ENCODE assay signal across 8 mouse cellular contexts in genomic region chr17:17004632-17005265, GRCm38 (mm10). TPM values are rescaled to one million over a fixed set of nuclear protein-coding genes. Genes with fewer than 3 reads are reported as not detected.
DNase-seq lines count a peak whose midpoint lies in the region; ATAC-seq lines count a peak whose summit lies in the region.
"Not testable (repeated sequence)": the region's sequence is repeated elsewhere in the genome, so short reads cannot be mapped to it uniquely, and the experiment has no call there.

No protein-coding gene starts in this region.

- H3K4me1 ChIP-seq in heart, embryonic 10.5 days; kidney, embryonic 15.5 days: not testable (repeated sequence)

- peak overlapping the region; percentile 45 for H3K9ac ChIP-seq in kidney, embryonic 15.5 days

- DNase-seq in B cell, adult 2 months = peak; percentile 74 to 77
- DNase-seq in brain, adult 2 months (ENCODE audit: low read depth, low spot score) = peak; percentile 97
- peak; percentile 97 for DNase-seq in heart, embryonic 10.5 days (ENCODE audit: low spot score)
- peak; percentile 84 for DNase-seq in liver
- DNase-seq in spleen, postnatal 4 days (ENCODE audit: low spot score in 2 of 2) = peak; percentile 76

- ATAC-seq in erythroblast, adult 5-6 weeks (replicated peaks; ENCODE audit: low FRiP score, poor library complexity, severe bottlenecking) = peak; percentile 100
- peak; percentile 100 for ATAC-seq in kidney, embryonic 15.5 days (replicated peaks; ENCODE audit: low FRiP score)
- ATAC-seq in monocyte, adult 5-6 weeks (replicated peaks; ENCODE audit: insufficient number of reproducible peaks, low FRiP score, low TSS enrichment, poor library complexity, severe bottlenecking) = peak; percentile 100

- peak overlapping the region; percentile 59 for H3K4me2 ChIP-seq in kidney, embryonic 15.5 days

- H3K4me3 ChIP-seq in heart, embryonic 10.5 days = peak overlapping the region; percentile 59
- H3K4me3 ChIP-seq in kidney, embryonic 15.5 days (replicated peaks) = peak overlapping the region; percentile 57

- not testable (repeated sequence) for H3K36me3 ChIP-seq in heart, embryonic 10.5 days; kidney, embryonic 15.5 days

- peak overlapping the region; percentile 36; the same call in 1 of the 2 replicates for H3K27ac ChIP-seq in heart, embryonic 10.5 days
- peak overlapping the region; percentile 73 for H3K27ac ChIP-seq in kidney, embryonic 15.5 days

- WGBS in heart, embryonic 10.5 days = 2% methylated on average over 16 of the region's 16 CpGs
- WGBS in kidney, embryonic 15.5 days = under 1% methylated on average over 16 of the region's 16 CpGs

- not testable (repeated sequence) for H3K27me3 ChIP-seq in heart, embryonic 10.5 days (ENCODE audit: insufficient read depth, poor library complexity, severe bottlenecking); kidney, embryonic 15.5 days

- H3K9me3 ChIP-seq in heart, embryonic 10.5 days; kidney, embryonic 15.5 days (replicated peaks): not testable (repeated sequence)

RNA-seq across cellular contexts. Expression of gene Zfp960, which starts 59.2 kb away (rescaled TPM):
- total RNA-seq in erythroblast, adult 5-6 weeks (2015; ENCODE audit: low replicate concordance) = not detected in 2 replicates
- total RNA-seq in erythroblast, adult 5-6 weeks (2017; ENCODE audit: low replicate concordance) = 1.1 TPM in 1 of 2 replicates, not detected in the other
- 2.7 and 5.3 TPM in 2 replicates for polyA plus RNA-seq in heart, embryonic 10.5 days (2016; fragmentation: Nextera tagmentation; extraction: Ambion mirVana)
- polyA plus RNA-seq in kidney, embryonic 15.5 days (2015; fragmentation: Nextera tagmentation; extraction: Ambion mirVana) = 5.7 and 6.3 TPM in 2 replicates
- 1.2 TPM in 1 of 3 replicates, not detected in the others for total RNA-seq in monocyte, adult 5-6 weeks (2017)

Comparison
In these comparisons a context has a peak if more than half of its experiments do, and no peak if none do; other contexts are left out.
1. Peak in every context shown above with its lines: DNase-seq, ATAC-seq, H3K4me3 ChIP-seq and H3K27ac ChIP-seq.